Mouse (Mus musculus) MEL (cell line): ENCODE data around the gene Babam1. TPM values are rescaled to one million over a fixed set of nuclear protein-coding genes. Genes with fewer than 3 reads are reported as not detected.

Source experiments
- DNase-seq: peaks from one replicate; pipeline ENCODE4 v3.0.0; 2011; ENCODE audit warnings: low read depth, low spot score
- H3K27ac ChIP-seq: 2 replicates; pipeline ENCODE4 v1.5.1; 2012; ENCODE audit warnings: low read depth, mild to moderate bottlenecking, control low read depth, low read length, moderate library complexity; ENCODE audit not compliant: control insufficient read depth
- H3K27me3 ChIP-seq, 2 experiments: fragments of 150-350 bp in 1 of 2; sonication (generic) in 1 of 2; 2 replicates each; pipeline ENCODE4 v1.6.1; 2012; ENCODE audit warnings: low read length in 2 of 2, mild to moderate bottlenecking in 2 of 2, improper control_type of control experiment in 1 of 2, moderate library complexity in 1 of 2; ENCODE audit not compliant: insufficient read depth in 2 of 2, control insufficient read depth in 1 of 2
- H3K36me3 ChIP-seq, 2 experiments: 2 replicates each; pipeline ENCODE4 v1.6.1; 2012 to 2014; ENCODE audit warnings: low read length in 2 of 2, improper control_type of control experiment in 1 of 2, inconsistent platforms in 1 of 2, mild to moderate bottlenecking in 1 of 2; ENCODE audit not compliant: insufficient read depth in 2 of 2, control insufficient read depth in 1 of 2
- H3K4me1 ChIP-seq, 2 experiments: fragments of 150-350 bp in 1 of 2; sonication (generic) in 1 of 2; 2 replicates each; pipeline ENCODE4 v1.6.1; 2012; ENCODE audit warnings: low read length in 2 of 2, improper control_type of control experiment in 1 of 2, mild to moderate bottlenecking in 1 of 2; ENCODE audit not compliant: insufficient read depth in 2 of 2, control insufficient read depth in 1 of 2
- H3K4me3 ChIP-seq, 2 experiments: fragments of 150-350 bp in 1 of 2; sonication (generic) in 1 of 2; 2 replicates each; pipeline ENCODE4 v1.5.1; 2012; ENCODE audit warnings: low read depth in 2 of 2, low read length in 2 of 2, mild to moderate bottlenecking in 2 of 2, moderate library complexity in 2 of 2, control low read depth in 1 of 2, improper control_type of control experiment in 1 of 2; ENCODE audit not compliant: control insufficient read depth in 1 of 2, insufficient read depth in 1 of 2
- H3K79me2 ChIP-seq: 2 replicates; pipeline ENCODE4 v1.6.1; 2012; ENCODE audit warnings: mild to moderate bottlenecking, low read length, moderate library complexity; ENCODE audit not compliant: control insufficient read depth, poor library complexity, insufficient read depth
- H3K9ac ChIP-seq: 2 replicates; pipeline ENCODE4 v1.6.1; 2012; ENCODE audit warnings: low read depth, mild to moderate bottlenecking, control low read depth, low read length, moderate library complexity; ENCODE audit not compliant: control insufficient read depth, poor library complexity, severe bottlenecking
- H3K9me3 ChIP-seq: fragments of 150-350 bp; sonication (generic); replicated peaks from 2 replicates; pipeline ENCODE4 v1.6.1; 2012; ENCODE audit warnings: mild to moderate bottlenecking, low read length, improper control_type of control experiment, moderate library complexity; ENCODE audit not compliant: insufficient read depth
- BHLHE40 ChIP-seq: IDR thresholded peaks from 2 replicates; pipeline ENCODE4 v1.6.1; 2012; ENCODE audit warnings: low read depth, mild to moderate bottlenecking, inconsistent platforms, low read length, improper control_type of control experiment, borderline replicate concordance
- CHD1 ChIP-seq: IDR thresholded peaks from 2 replicates; pipeline ENCODE4 v1.6.1; 2012; ENCODE audit warnings: low read depth, mild to moderate bottlenecking, inconsistent platforms, low read length, improper control_type of control experiment
- CTCF ChIP-seq, 3 experiments: IDR thresholded peaks in 2 of 3; conservative IDR thresholded peaks in 1 of 3; 2 replicates each; pipeline ENCODE4 v1.5.1; 2011 to 2012; ENCODE audit warnings: low read length in 3 of 3, low read depth in 2 of 3, mild to moderate bottlenecking in 2 of 3, improper control_type of control experiment in 1 of 3, inconsistent platforms in 1 of 3, mixed read lengths in 1 of 3, moderate library complexity in 1 of 3; ENCODE audit not compliant: control insufficient read depth in 1 of 3, insufficient read depth in 1 of 3, poor library complexity in 1 of 3, severe bottlenecking in 1 of 3
- E2F4 ChIP-seq: IDR thresholded peaks from 2 replicates; pipeline ENCODE4 v1.6.1; 2011; ENCODE audit warnings: low read depth, low read length, improper control_type of control experiment, borderline replicate concordance
- EP300 ChIP-seq, 2 experiments: IDR thresholded peaks; 2 replicates each; pipeline ENCODE4 v1.6.1; 2011; ENCODE audit warnings: improper control_type of control experiment in 2 of 2, low read length in 2 of 2, low read depth in 1 of 2, mild to moderate bottlenecking in 1 of 2
- ETS1 ChIP-seq: IDR thresholded peaks from 2 replicates; pipeline ENCODE4 v1.6.1; 2012; ENCODE audit warnings: low read depth, mild to moderate bottlenecking, inconsistent platforms, low read length, improper control_type of control experiment, moderate library complexity
- KAT2A ChIP-seq: conservative IDR thresholded peaks from 2 replicates; pipeline ENCODE4 v1.6.1; 2012; ENCODE audit warnings: low read depth, low read length, improper control_type of control experiment, inconsistent platforms
- MAX ChIP-seq: IDR thresholded peaks from 2 replicates; pipeline ENCODE4 v1.6.1; 2011; ENCODE audit warnings: low read length, improper control_type of control experiment
- MAZ ChIP-seq: IDR thresholded peaks from 2 replicates; pipeline ENCODE4 v1.6.1; 2012; ENCODE audit warnings: low read depth, mild to moderate bottlenecking, inconsistent platforms, low read length, improper control_type of control experiment
- MYC ChIP-seq: IDR thresholded peaks from 2 replicates; pipeline ENCODE4 v1.6.1; 2011; ENCODE audit warnings: low read depth, mild to moderate bottlenecking, low read length, improper control_type of control experiment, moderate library complexity
- POLR2AphosphoS2 ChIP-seq: IDR thresholded peaks from 2 replicates; pipeline ENCODE4 v1.6.1; 2011; ENCODE audit warnings: low read length, improper control_type of control experiment
- RAD21 ChIP-seq: IDR thresholded peaks from 2 replicates; pipeline ENCODE4 v1.6.1; 2011; ENCODE audit warnings: mild to moderate bottlenecking, low read depth, low read length, improper control_type of control experiment
- SIN3A ChIP-seq: IDR thresholded peaks from 2 replicates; pipeline ENCODE4 v1.6.1; 2012; ENCODE audit warnings: low read length, improper control_type of control experiment, inconsistent platforms
- SMC3 ChIP-seq: IDR thresholded peaks from 2 replicates; pipeline ENCODE4 v1.6.1; 2011; ENCODE audit warnings: low read depth, low read length, improper control_type of control experiment
- UBTF ChIP-seq: IDR thresholded peaks from 2 replicates; pipeline ENCODE4 v1.6.1; 2012; ENCODE audit warnings: low read depth, mild to moderate bottlenecking, inconsistent platforms, low read length, improper control_type of control experiment, moderate library complexity, borderline replicate concordance; ENCODE audit not compliant: insufficient read depth
- ZC3H11A ChIP-seq: IDR thresholded peaks from 2 replicates; pipeline ENCODE4 v1.6.1; 2012; ENCODE audit warnings: low read depth, mild to moderate bottlenecking, inconsistent platforms, low read length, improper control_type of control experiment
- ZMIZ1 ChIP-seq: IDR thresholded peaks from 2 replicates; pipeline ENCODE4 v1.6.1; 2012; ENCODE audit warnings: low read depth, mild to moderate bottlenecking, inconsistent platforms, low read length, improper control_type of control experiment, moderate library complexity
- ZNF384 ChIP-seq: IDR thresholded peaks from 2 replicates; pipeline ENCODE4 v1.6.1; 2012; ENCODE audit warnings: low read depth, mild to moderate bottlenecking, inconsistent platforms, low read length, improper control_type of control experiment
- polyA plus RNA-seq, 2 experiments: library from polyadenylated mRNA; stranded (reverse) in 1 of 2; unstranded in 1 of 2; fragments of >175 nt in 1 of 2; fragments of >200 nt in 1 of 2; gene quantifications; 2 replicates each; pipeline versions ENCODE4 v1.2.1 to v1.2.4; 2012; ENCODE audit warnings: low replicate concordance in 2 of 2, low read depth in 1 of 2; ENCODE audit not compliant: insufficient read length in 2 of 2, insufficient read depth in 1 of 2, missing spikeins in 1 of 2
- total RNA-seq: library from RNA; depleted of rRNA; stranded (reverse); fragments of 300-350 nt; gene quantifications from 2 replicates; pipeline ENCODE4 v1.2.3, GENCODE M21; 2012

Babam1 gene
- total and polyA plus RNA-seq, 3 experiments: 54.5 to 132 TPM; not detected in 1

- peak; percentile 21 for DNase-seq
- Histone ChIP-seq H3K4me3 (no peak overlapping the region), H3K79me2 (no peaks in the 10 kb centered on the region), H3K27me3 (peaks cover 0 to 3% of the 10 kb centered on the region in 2 experiments; a peak in 3 of 4 replicates), H3K36me3 (no peaks in the 10 kb centered on the region), H3K9me3 (no peaks in the 10 kb centered on the region), H3K9ac (no peak overlapping the region), H3K27ac (no peak overlapping the region), H3K4me1 (no peaks in the 10 kb centered on the region)
- TF ChIP-seq ZMIZ1: no peak
- TF ChIP-seq SMC3: no peak
- no peak for TF ChIP-seq EP300 (IDR thresholded peaks at IDR 0.05; ENCODE audit: low read depth in 1 of 2, low read length in 2 of 2)
- TF ChIP-seq, all 39 proteins: peak for 0
These were observed 40.4 kb downstream of the Babam1 start for GRCm38 (mm10) chr8:71437041-71437440.

- H3K79me2 ChIP-seq: no peaks in the 10 kb centered on the region
- H3K27me3 ChIP-seq: peaks cover 3 to 9% of the 10 kb centered on the region in 2 experiments; a peak in 3 of 4 replicates
- H3K9ac ChIP-seq: no peak overlapping the region
- no peaks in the 10 kb centered on the region for H3K4me1 ChIP-seq
- no peak overlapping the region for H3K4me3 ChIP-seq
- H3K9me3 ChIP-seq: no peaks in the 10 kb centered on the region
- no peak overlapping the region for H3K27ac ChIP-seq
- peak; percentile 99 for TF ChIP-seq RAD21
- peak; percentile 38 to 96 (median 45); a peak in 5 of 6 replicates for TF ChIP-seq CTCF (IDR thresholded peaks at IDR 0.05 in 2 of 3, conservative IDR thresholded peaks at IDR 0.05 in 1 of 3; ENCODE audit: control insufficient read depth in 1 of 3, insufficient read depth in 1 of 3, low read depth in 2 of 3, low read length in 3 of 3, poor library complexity in 1 of 3, severe bottlenecking in 1 of 3)
- peak; percentile 54; the same call in 1 of the 2 replicates for TF ChIP-seq SIN3A
- no peak for TF ChIP-seq POLR2AphosphoS2
- peak; percentile 94 for TF ChIP-seq SMC3
- TF ChIP-seq ZC3H11A: peak; percentile 96
- peak; percentile 31; the same call in 1 of the 2 replicates for TF ChIP-seq ZNF384
- no peak for TF ChIP-seq ZMIZ1
- peak; percentile 81 for DNase-seq
- no peaks in the 10 kb centered on the region for H3K36me3 ChIP-seq
These were observed 44.7 kb downstream of the Babam1 start for GRCm38 (mm10) chr8:71441404-71441803.

- no peak for TF ChIP-seq ZNF384
- no peak for TF ChIP-seq SMC3
- TF ChIP-seq BHLHE40: no peak
- no peak for TF ChIP-seq E2F4
- TF ChIP-seq CHD1: no peak
- no peak for TF ChIP-seq ETS1
- TF ChIP-seq MYC: no peak
- no peak for TF ChIP-seq MAZ
- no peak for TF ChIP-seq ZC3H11A
- TF ChIP-seq MAX: no peak
- no peak for TF ChIP-seq UBTF
- no peak for TF ChIP-seq KAT2A
- no peak for TF ChIP-seq EP300 (IDR thresholded peaks at IDR 0.05; ENCODE audit: low read depth in 1 of 2, low read length in 2 of 2)
- TF ChIP-seq, all 39 proteins: peak for 0
- Histone ChIP-seq H3K4me3 (no peak overlapping the region), H3K9ac (no peak overlapping the region), H3K36me3 (no peaks in the 10 kb centered on the region), H3K4me1 (no peaks in the 10 kb centered on the region), H3K9me3 (no peaks in the 10 kb centered on the region), H3K79me2 (no peaks in the 10 kb centered on the region), H3K27ac (no peak overlapping the region), H3K27me3 (peaks cover 0 to 10% of the 10 kb centered on the region in 2 experiments; a peak in 2 of 4 replicates)
- DNase-seq: no peak
These were observed 48.4 kb downstream of the Babam1 start for GRCm38 (mm10) chr8:71445096-71445495.
